In genomic region chr6:112552560-112552959, GRCm38 (mm10) we compare ENCODE assay signal across 13 mouse cellular contexts.
DNase-seq lines count a peak whose midpoint lies in the region; ATAC-seq lines count a peak whose summit lies in the region.
"Had no signal": no experiment of that assay in that cellular context is flagged by ENCODE, and none has a peak within 500 bp of the region (broad histone marks: within the 10 kb centered on the region; RNA-seq: fewer than 3 reads in every experiment).

No protein-coding gene starts in this region.

- peak; percentile 49 to 57 for DNase-seq in cerebellum, postnatal 14 days
- peak; percentile 63 for DNase-seq in left cerebral cortex, postnatal 4 days
- DNase-seq in left cerebral cortex, postnatal 36 days (ENCODE audit: low spot score in 2 of 2), result no peak
- DNase-seq in adrenal gland, postnatal 14 days, result peak; percentile 56
- DNase-seq in mesoderm, embryonic 11.5 days (ENCODE audit: low read depth, low spot score), result peak; percentile 14
- DNase-seq in right cerebral cortex, postnatal 10 days (ENCODE audit: low spot score in 2 of 2), result no peak
- DNase-seq in right cerebral cortex, postnatal 14 days, result no peak
- DNase-seq: cerebellum, adult 2 months; kidney, postnatal 10 days; liver; lung, postnatal 10 days had no signal

- ATAC-seq in cerebellum, adult (ENCODE audit: insufficient number of reproducible peaks, low FRiP score, low TSS enrichment), result no peak
- ATAC-seq: hindbrain, embryonic 16.5 days had no signal

- intact Hi-C loops in left cerebral cortex, postnatal 4 days (cut with DNase I), result no loop called here
- intact Hi-C loops in left cerebral cortex, postnatal 36 days (cut with DNase I), result no loop called here

Comparison
In these comparisons a context has a peak if more than half of its experiments do, and no peak if none do; other contexts are left out.
1. DNase-seq: peak in cerebellum, postnatal 14 days (2 of 2), left cerebral cortex, postnatal 4 days (single experiment), adrenal gland, postnatal 14 days (single experiment) and mesoderm, embryonic 11.5 days (single experiment); none in left cerebral cortex, postnatal 36 days (0 of 2), right cerebral cortex, postnatal 10 days (0 of 2) and right cerebral cortex, postnatal 14 days (single experiment).